Mouse (Mus musculus): ENCODE measurements around the gene Zfp653.

GRCm38 (mm10) chr9:22049315-22049714, 21.9 kb downstream of the Zfp653 start:
- no peak for TF ChIP-seq CTCF (conservative IDR thresholded peaks at IDR 0.05; ENCODE audit: low read length)
- no peak for TF ChIP-seq NANOG (IDR thresholded peaks at IDR 0.05; ENCODE audit: borderline replicate concordance, low read length)

Data from E14TG2a.4 (cell line).